Mouse (Mus musculus): Measurements from ENCODE around the gene Fbxl22.
A peak's percentile ranks its signal among the peaks of the same experiment; 100 is the strongest.

Fbxl22 gene

DNA sequence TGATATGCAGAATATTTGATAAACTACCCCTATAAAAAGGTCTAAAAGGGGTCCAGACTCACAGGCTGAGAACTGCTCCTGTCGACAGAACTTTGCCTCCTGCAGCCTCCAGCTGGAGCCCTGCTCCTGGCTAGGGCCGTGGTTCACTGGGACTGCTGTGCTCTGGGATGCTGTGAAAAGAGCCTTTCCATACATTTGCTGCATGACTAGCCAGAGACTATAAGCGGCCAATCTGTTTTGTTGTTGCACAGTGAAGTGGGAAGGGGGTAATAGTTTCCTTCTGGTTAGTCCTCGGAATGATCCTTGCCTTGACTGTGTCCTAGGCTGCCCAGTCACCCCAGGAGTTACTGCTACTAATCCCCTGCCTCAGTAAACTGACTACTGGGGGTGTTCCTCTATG, 8.4 kb downstream of the Fbxl22 start:
- no peak for DNase-seq

DNA sequence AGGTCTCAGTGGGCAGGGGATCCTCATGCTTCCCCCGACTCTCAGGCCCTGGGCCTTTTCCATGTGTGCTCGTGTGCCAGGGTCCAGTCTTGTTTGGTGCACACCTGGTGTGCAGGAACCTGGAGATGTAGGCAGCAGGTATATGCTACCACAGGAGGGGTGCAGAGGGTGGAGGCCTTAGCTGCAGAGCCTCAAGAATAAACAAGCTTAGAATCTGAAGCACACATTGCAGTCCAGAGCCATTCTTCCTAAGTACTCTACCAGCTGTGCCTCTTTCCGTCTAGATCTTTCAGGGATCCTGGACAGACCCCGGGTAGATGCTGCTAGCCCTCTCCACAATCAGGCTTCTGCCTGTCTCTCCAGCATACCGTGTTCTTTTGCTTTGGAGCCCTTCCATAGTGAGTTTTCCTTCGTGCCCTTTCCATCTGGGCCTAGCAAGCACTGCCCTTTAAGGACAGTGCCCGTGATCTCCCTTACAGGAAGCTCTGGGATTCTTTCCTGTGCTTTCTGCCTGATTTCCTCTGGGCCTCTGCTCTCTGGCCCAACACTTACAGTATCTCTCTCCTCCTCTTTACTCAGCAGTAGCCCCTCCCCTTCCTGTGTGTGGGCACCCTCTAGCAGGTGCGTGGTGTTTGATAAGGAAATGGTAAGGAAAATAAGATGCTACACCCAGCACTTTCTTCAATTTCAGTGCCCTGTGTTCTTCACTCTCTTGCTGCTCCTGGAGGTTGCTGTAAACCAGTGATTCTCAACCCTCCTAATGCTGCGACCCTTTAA, 9.1 kb downstream of the Fbxl22 start:
- no peak for DNase-seq

DNA sequence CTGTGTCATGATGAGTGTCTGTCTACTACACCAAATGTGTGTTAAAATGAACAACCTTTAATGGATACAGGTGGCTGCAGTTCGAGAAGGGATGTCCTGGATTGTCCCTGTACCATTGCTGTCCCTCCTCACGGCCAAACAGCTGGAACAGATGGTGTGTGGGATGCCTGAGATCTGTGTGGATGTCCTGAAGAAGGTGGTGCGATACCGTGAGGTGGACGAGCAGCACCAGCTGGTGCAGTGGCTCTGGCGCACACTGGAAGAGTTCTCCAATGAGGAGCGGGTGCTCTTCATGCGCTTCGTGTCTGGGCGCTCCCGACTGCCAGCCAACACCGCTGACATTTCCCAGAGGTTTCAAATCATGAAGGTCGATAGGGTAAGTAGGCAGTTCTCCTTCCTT, 9.9 kb downstream of the Fbxl22 start:
- DNase-seq: peak; percentile 24

DNA sequence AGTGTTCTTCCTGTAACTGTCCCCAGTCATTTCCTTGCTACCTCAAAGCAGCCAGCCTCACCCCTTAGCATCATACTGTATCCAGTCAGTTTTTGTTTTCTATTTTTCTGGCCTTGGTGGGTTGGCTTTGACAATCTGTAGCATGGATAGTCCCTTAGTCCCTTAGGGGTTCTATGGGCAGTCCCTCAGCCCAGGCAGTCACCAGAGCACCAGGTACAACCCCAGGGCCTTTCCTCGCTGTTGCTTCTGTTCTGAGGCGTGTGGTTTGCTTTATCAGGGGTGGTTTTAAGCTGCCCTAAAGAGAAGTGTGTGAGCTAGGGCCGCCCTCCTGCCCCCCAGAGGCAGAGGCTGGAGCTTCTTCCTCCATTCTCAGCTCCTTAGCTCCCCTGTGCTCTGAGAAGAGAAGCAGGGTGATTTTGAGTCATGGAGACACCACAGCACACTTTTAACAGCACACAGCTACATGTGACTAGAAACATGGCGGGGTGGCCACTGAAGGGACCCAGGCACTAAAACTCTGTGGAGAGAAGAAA, 10.4 kb downstream of the Fbxl22 start:
- no peak for DNase-seq

DNA sequence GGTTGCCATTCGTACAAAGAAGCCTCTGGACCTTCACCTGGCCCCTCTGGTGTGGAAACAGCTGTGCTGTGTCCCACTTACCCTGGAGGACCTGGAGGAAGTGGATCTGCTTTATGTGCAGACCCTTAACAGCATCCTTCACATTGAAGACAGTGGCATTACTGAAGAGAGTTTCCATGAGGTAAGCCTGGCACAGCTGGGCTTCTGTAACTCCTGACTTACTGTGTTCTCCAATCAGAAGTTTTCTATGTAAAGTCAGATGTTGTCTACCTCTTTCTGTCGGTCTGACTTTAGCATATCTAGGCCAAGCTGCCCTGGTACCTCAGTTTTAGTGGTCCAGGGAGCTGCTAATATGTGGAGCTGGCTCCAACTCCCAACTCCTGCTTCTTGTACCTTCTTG, 13.1 kb downstream of the Fbxl22 start:
- DNase-seq: no peak

DNA sequence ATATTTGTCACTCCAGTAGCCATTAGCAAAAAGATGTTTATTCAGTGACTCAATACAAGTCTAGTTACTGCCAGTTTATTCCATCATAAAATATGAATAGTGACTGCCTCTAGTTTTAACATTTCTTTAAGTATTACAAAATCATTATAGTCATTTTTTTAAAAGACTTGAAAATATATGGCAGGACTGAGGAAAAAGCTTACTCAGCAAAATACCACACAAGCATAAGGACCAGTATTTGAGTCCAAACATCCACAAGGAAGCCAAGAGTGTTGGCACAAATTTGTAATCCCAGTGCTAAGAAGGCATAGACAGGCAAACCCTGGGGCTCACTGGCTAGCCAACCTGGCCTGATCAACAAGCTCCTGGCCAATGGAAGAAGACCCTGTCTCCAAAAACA, 20.4 kb downstream of the Fbxl22 start:
- no peak for DNase-seq

DNA sequence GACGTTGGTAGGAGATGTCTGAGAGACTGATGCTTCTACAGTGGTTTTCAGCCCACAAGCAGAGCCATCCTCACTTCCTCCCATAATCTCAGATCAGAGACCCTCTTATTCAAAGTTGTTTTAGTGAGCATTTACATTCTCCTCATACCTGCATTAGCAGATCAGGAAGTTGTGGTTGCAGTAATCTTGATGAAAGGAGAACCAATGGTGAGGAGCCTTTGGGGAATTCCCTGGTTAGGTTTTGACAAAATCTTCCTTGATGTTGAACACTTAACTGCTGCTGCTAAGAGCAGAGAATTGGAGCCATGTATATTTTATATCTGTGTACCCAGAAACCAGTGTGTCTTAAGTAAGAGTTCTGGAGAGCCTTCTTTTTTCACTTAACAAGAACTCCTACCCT, 22.0 kb downstream of the Fbxl22 start:
- no peak for DNase-seq

DNA sequence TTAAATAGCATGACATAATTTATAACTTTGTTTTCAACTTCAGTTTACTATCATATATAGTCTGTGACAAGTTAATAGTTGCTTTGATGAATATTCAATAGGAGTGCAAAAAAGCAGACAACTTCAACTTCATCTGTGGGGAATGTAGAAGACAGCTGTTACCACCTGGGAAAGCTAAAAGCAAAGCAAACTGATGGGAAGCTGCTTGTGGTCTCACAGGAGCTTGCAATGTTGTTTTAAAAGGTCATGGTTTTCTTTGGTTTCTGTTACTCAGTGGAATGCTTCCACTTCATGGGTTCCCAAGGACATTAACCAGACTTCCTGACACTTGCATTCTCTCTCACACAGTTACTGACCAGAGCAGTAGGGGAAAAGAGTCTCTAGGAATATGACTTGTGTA, 25.6 kb downstream of the Fbxl22 start:
- DNase-seq: no peak

DNA sequence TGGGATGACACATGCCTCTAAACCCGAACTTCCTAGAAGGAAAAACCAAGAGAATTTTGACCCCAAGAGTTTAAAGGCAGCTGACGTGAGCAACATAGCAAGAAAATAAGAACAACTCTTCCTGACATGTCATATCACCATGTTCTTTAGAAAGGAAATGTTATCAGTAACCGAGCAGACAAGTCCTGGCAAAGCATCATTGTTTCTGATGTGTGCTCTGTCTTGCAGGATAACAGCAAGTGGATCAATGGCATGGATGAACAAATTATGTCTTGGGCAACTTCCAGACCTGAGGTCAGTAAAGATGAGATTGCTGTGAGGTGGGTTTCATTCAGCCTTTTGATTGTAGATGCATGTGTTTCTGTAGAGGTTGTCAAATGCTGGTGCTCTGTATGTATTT, 31.0 kb downstream of the Fbxl22 start:
- no peak for DNase-seq

DNA sequence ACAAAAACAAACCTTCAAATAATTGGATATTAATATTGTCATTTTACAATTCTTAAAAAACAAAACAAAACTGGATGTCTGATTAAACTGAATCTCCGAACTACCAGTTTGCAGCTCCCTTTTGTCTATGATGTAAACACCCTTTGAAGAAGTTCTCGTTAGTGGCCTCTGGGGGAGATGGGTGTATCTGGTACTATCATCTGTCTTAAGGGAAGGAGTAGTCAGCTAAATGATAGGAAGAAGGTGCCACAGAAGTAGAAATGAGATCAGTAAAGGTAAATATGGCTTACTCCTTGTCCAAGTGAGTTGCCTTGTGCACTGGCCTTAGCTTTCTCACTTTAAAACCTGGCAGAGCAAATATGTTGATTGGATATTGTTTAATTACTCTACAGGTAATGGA, 36.6 kb downstream of the Fbxl22 start:
- no peak for DNase-seq

DNA sequence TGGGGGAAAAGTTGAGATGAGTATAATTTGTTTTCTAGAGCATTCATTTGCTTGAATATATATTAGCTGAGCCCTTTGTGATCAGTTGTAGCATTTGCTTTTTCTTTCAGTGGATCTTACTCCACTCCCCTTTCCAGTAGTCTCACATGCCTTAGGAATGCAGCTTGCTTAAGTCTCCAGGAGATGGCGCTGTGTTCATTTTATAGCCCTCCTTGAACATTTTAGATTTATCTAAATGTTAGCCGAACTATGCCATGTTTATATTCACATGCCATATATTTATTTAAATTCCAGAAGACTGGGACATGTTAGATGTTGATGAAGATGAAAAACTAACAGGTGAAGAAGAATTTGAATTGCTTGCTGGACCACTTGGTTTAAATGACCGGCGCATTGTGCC, 49.3 kb downstream of the Fbxl22 start:
- no peak for DNase-seq

Measured in cerebellum, adult 11-12 months (tissue).